9 mouse cellular contexts compared by ENCODE assay signal in the genomic region with DNA sequence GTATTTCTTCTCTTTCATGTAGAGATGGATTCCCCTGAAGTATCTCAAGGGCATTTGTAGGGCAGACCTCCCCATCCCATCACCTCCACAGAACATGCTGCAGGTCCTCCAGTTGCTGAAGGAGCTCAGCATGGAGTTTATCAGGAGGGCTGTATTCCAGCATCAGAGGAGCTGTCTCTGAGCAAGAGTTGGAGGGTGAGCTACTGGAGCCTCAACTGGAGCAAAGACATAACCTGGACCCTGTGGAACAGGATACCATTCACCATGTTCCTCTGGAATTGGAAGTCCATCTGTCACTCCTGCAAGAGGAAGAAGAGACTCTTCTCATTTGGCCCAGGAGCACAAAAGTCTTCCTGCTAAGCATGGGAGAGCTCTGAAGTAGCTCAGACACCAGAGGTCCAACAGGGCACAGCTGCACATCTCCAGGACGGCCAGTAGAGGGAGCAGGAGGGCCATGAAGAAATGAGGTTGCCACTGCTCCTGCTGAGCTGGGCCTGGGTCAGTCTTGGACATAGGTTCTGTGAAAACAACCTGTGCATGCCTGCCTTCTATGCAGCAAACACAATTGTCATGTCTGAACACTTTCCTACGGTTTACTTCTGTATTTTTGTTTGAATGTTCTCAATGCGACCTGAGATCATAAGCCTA. TPM values are rescaled to one million over a fixed set of nuclear protein-coding genes. Genes with fewer than 3 reads are reported as not detected.
DNase-seq lines count a peak whose midpoint lies in the region; ATAC-seq lines count a peak whose summit lies in the region.
"Had no signal": no experiment of that assay in that cellular context is flagged by ENCODE, and none has a peak within 500 bp of the region (broad histone marks: within the 10 kb centered on the region; RNA-seq: fewer than 3 reads in every experiment).

No protein-coding gene starts in this region.

- ATAC-seq in activated CD4-positive, CD25-positive, alpha-beta regulatory T cell, adult 4 months, result peak; percentile 44
- ATAC-seq in megakaryocyte-erythroid progenitor cell, adult 5-6 weeks (replicated peaks; ENCODE audit: low FRiP score, low TSS enrichment, poor library complexity, severe bottlenecking), result peak; percentile 99

- peak; percentile 72 to 80 for DNase-seq in cerebellum, postnatal 36 days
- peak; percentile 15 to 28 for DNase-seq in gastrocnemius, adult 8-10 months (ENCODE audit: low spot score in 2 of 2)
- DNase-seq in hindlimb bud, embryonic 11.5 days (ENCODE audit: extremely low spot score, low read depth, low spot score), result peak; percentile 41
- peak; percentile 57 for DNase-seq in left cerebral cortex, adult 11 months (ENCODE audit: low spot score)
- DNase-seq in right cerebral cortex, postnatal 10 days (ENCODE audit: low spot score in 2 of 2), result peak; percentile 70 to 78
- DNase-seq in urinary bladder, postnatal 10 days (ENCODE audit: low spot score), result peak; percentile 23

RNA-seq across cellular contexts. Expression of a gene that starts 5.2 kb away (rescaled TPM):
- polyA plus RNA-seq in activated CD4-positive, CD25-positive, alpha-beta regulatory T cell, adult 4 months (2017; shearing (Covaris generic)), result not detected
- total RNA-seq in gastrocnemius, adult 8-10 months (2022), result not detected
- not detected in 2 replicates for total RNA-seq in megakaryocyte-erythroid progenitor cell, adult 5-6 weeks (2014; fragmentation: Nextera tagmentation)
- total RNA-seq in megakaryocyte-erythroid progenitor cell, adult 5-6 weeks (2017), result not detected in 2 replicates
- polyA plus RNA-seq: myocyte had no signal

RNA-seq across cellular contexts. Expression of a gene that starts 12.6 kb away (rescaled TPM):
- not detected for polyA plus RNA-seq in activated CD4-positive, CD25-positive, alpha-beta regulatory T cell, adult 4 months (2017; shearing (Covaris generic))
- total RNA-seq in gastrocnemius, adult 8-10 months (2022), result not detected
- not detected in 2 replicates for total RNA-seq in megakaryocyte-erythroid progenitor cell, adult 5-6 weeks (2014; fragmentation: Nextera tagmentation)
- total RNA-seq in megakaryocyte-erythroid progenitor cell, adult 5-6 weeks (2017), result not detected in 2 replicates
- polyA plus RNA-seq: myocyte had no signal

RNA-seq across cellular contexts. Expression of a gene that starts 19.6 kb away (rescaled TPM):
- not detected for polyA plus RNA-seq in activated CD4-positive, CD25-positive, alpha-beta regulatory T cell, adult 4 months (2017; shearing (Covaris generic))
- not detected for total RNA-seq in gastrocnemius, adult 8-10 months (2022)
- not detected in 2 replicates for total RNA-seq in megakaryocyte-erythroid progenitor cell, adult 5-6 weeks (2014; fragmentation: Nextera tagmentation)
- not detected in 2 replicates for total RNA-seq in megakaryocyte-erythroid progenitor cell, adult 5-6 weeks (2017)
- polyA plus RNA-seq: myocyte had no signal

RNA-seq across cellular contexts. Expression of a gene that starts 25.2 kb away (rescaled TPM):
- not detected for polyA plus RNA-seq in activated CD4-positive, CD25-positive, alpha-beta regulatory T cell, adult 4 months (2017; shearing (Covaris generic))
- under 1 TPM in 3 of 4 experiments, not detected in 1; 0.24 to 0.51 (median 0.38) TPM for total RNA-seq in gastrocnemius, adult 8-10 months (2022)
- total RNA-seq in megakaryocyte-erythroid progenitor cell, adult 5-6 weeks (2014; fragmentation: Nextera tagmentation), result not detected in 2 replicates
- total RNA-seq in megakaryocyte-erythroid progenitor cell, adult 5-6 weeks (2017), result 1.1 and 1.5 TPM in 2 replicates

RNA-seq across cellular contexts. Expression of a gene that starts 25.9 kb away (rescaled TPM):
- polyA plus RNA-seq in activated CD4-positive, CD25-positive, alpha-beta regulatory T cell, adult 4 months (2017; shearing (Covaris generic)), result 10 to 100 TPM; 31.9 to 33.2 TPM
- 10 to 100 TPM; 54.5 to 64.5 (median 57.9) TPM for total RNA-seq in gastrocnemius, adult 8-10 months (2022)
- 37.1 and 50.0 TPM in 2 replicates for total RNA-seq in megakaryocyte-erythroid progenitor cell, adult 5-6 weeks (2014; fragmentation: Nextera tagmentation)
- 67.3 and 88.5 TPM in 2 replicates for total RNA-seq in megakaryocyte-erythroid progenitor cell, adult 5-6 weeks (2017)

Comparison
In these comparisons a context has a peak if more than half of its experiments do, and no peak if none do; other contexts are left out.
1. Peak in every context shown above with its lines: DNase-seq and ATAC-seq.
2. DNase-seq: peak in every context shown above with its lines; median percentile 76 in cerebellum, postnatal 36 days; 74 in right cerebral cortex, postnatal 10 days; 57 in left cerebral cortex, adult 11 months; 41 in hindlimb bud, embryonic 11.5 days; 23 in urinary bladder, postnatal 10 days; 22 in gastrocnemius, adult 8-10 months.